Mouse (Mus musculus): ENCODE data around the gene Synj1. TPM values are rescaled to one million over a fixed set of nuclear protein-coding genes. Genes with fewer than 3 reads are reported as not detected.

Synj1 gene
- total RNA-seq, 2 experiments from 2014 or later: 12.0 to 13.8 TPM

- no peak for DNase-seq
- intact Hi-C loops (cut with DNase I; ENCODE audit: low total_unique reads): no loop called here
These were observed 4.7 kb upstream of the Synj1 start for GRCm38 (mm10) chr16:91015761-91016160.

GRCm38 (mm10) chr16:91011847-91012246, 739 bp upstream of the Synj1 start:
- no peak for DNase-seq
- intact Hi-C loops (cut with DNase I; ENCODE audit: low total_unique reads): no loop called here

GRCm38 (mm10) chr16:91010581-91011020, 507 bp downstream of the Synj1 start:
- intact Hi-C loops (cut with DNase I; ENCODE audit: low total_unique reads): no loop called here
- DNase-seq: no peak

GRCm38 (mm10) chr16:91009942-91010529, 1.1 kb downstream of the Synj1 start:
- intact Hi-C loops (cut with DNase I; ENCODE audit: low total_unique reads): no loop called here
- no peak for DNase-seq

GRCm38 (mm10) chr16:91004915-91005538, 6.1 kb downstream of the Synj1 start:
- intact Hi-C loops (cut with DNase I; ENCODE audit: low total_unique reads): no loop called here
- no peak for DNase-seq

GRCm38 (mm10) chr16:91001098-91001497, 10.0 kb downstream of the Synj1 start:
- intact Hi-C loops (cut with DNase I; ENCODE audit: low total_unique reads): no loop called here
- no peak for DNase-seq

GRCm38 (mm10) chr16:90999827-91000226, 11.3 kb downstream of the Synj1 start:
- no peak for DNase-seq
- intact Hi-C loops (cut with DNase I; ENCODE audit: low total_unique reads): no loop called here

- intact Hi-C loops (cut with DNase I; ENCODE audit: low total_unique reads): no loop called here
- no peak for DNase-seq
These were observed 13.3 kb downstream of the Synj1 start for GRCm38 (mm10) chr16:90997822-90998221.

GRCm38 (mm10) chr16:90996327-90997243, 14.5 kb downstream of the Synj1 start:
- no peak for DNase-seq
- intact Hi-C loops (cut with DNase I; ENCODE audit: low total_unique reads): no loop called here

- intact Hi-C loops (cut with DNase I; ENCODE audit: low total_unique reads): no loop called here
- no peak for DNase-seq
These were observed 15.6 kb downstream of the Synj1 start for GRCm38 (mm10) chr16:90995498-90995897.

GRCm38 (mm10) chr16:90995023-90995422, 16.1 kb downstream of the Synj1 start:
- intact Hi-C loops (cut with DNase I; ENCODE audit: low total_unique reads): no loop called here
- peak; percentile 17 for DNase-seq

- intact Hi-C loops (cut with DNase I; ENCODE audit: low total_unique reads): no loop called here
These were observed 21.9 kb downstream of the Synj1 start for GRCm38 (mm10) chr16:90989162-90989561.

GRCm38 (mm10) chr16:90988665-90989064, 22.4 kb downstream of the Synj1 start:
- no peak for DNase-seq
- intact Hi-C loops (cut with DNase I; ENCODE audit: low total_unique reads): no loop called here

More at GRCm38 (mm10) chr16:90989162-90989561, 21.9 kb downstream of the Synj1 start:
- no peak for DNase-seq

- intact Hi-C loops (cut with DNase I; ENCODE audit: low total_unique reads): no loop called here
- DNase-seq: no peak
These were observed 23.1 kb downstream of the Synj1 start for GRCm38 (mm10) chr16:90988039-90988438.

GRCm38 (mm10) chr16:90971004-90971403, 40.1 kb downstream of the Synj1 start:
- DNase-seq: no peak
- intact Hi-C loops (cut with DNase I; ENCODE audit: low total_unique reads): no loop called here

GRCm38 (mm10) chr16:90966241-90966640, 44.9 kb downstream of the Synj1 start:
- intact Hi-C loops (cut with DNase I; ENCODE audit: low total_unique reads): no loop called here
- no peak for DNase-seq

- intact Hi-C loops (cut with DNase I; ENCODE audit: low total_unique reads): no loop called here
- DNase-seq: no peak
These were observed 46.8 kb downstream of the Synj1 start for GRCm38 (mm10) chr16:90964302-90964701.

- DNase-seq: no peak
- intact Hi-C loops (cut with DNase I; ENCODE audit: low total_unique reads): no loop called here
These were observed 47.2 kb downstream of the Synj1 start for GRCm38 (mm10) chr16:90963866-90964265.

- intact Hi-C loops (cut with DNase I; ENCODE audit: low total_unique reads): no loop called here
- DNase-seq: no peak
These were observed 47.9 kb downstream of the Synj1 start for GRCm38 (mm10) chr16:90963231-90963630.

GRCm38 (mm10) chr16:90958301-90959085, 52.6 kb downstream of the Synj1 start:
- intact Hi-C loops (cut with DNase I; ENCODE audit: low total_unique reads): no loop called here
- DNase-seq: no peak

All from gastrocnemius, postnatal 14 days (tissue).